Mouse (Mus musculus): ENCODE measurements around the gene Chrna1.

Chrna1 gene

GRCm38 (mm10) chr2:73554389-73554788 lies 25.7 kb downstream of the Chrna1 start:
- DNase-seq: no peak

- no peak for DNase-seq
Observed at GRCm38 (mm10) chr2:73552926-73553325, 27.2 kb downstream of the Chrna1 start.

- DNase-seq: peak; percentile 43
Observed at GRCm38 (mm10) chr2:73550725-73551124, 29.4 kb downstream of the Chrna1 start.

GRCm38 (mm10) chr2:73548542-73548941 lies 31.6 kb downstream of the Chrna1 start:
- DNase-seq: no peak

- DNase-seq: no peak
Observed at GRCm38 (mm10) chr2:73547256-73547655, 32.9 kb downstream of the Chrna1 start.

GRCm38 (mm10) chr2:73545556-73545955 lies 34.6 kb downstream of the Chrna1 start:
- no peak for DNase-seq

- no peak for DNase-seq
Observed at GRCm38 (mm10) chr2:73540450-73541162, 39.5 kb downstream of the Chrna1 start.

GRCm38 (mm10) chr2:73539697-73540096 lies 40.4 kb downstream of the Chrna1 start:
- no peak for DNase-seq

GRCm38 (mm10) chr2:73539141-73539540 lies 41.0 kb downstream of the Chrna1 start:
- DNase-seq: no peak

GRCm38 (mm10) chr2:73538590-73538989 lies 41.5 kb downstream of the Chrna1 start:
- DNase-seq: no peak

GRCm38 (mm10) chr2:73536091-73536783 lies 43.9 kb downstream of the Chrna1 start:
- no peak for DNase-seq

- no peak for DNase-seq
Observed at GRCm38 (mm10) chr2:73534720-73535119, 45.4 kb downstream of the Chrna1 start.

GRCm38 (mm10) chr2:73530487-73530886 lies 49.7 kb downstream of the Chrna1 start:
- no peak for DNase-seq

GRCm38 (mm10) chr2:73529356-73530330 lies 50.5 kb downstream of the Chrna1 start, which contains the start of gene Wipf1:
Gene Wipf1, minus strand, starts transcription at chr2:73529734.
- DNase-seq: peak; percentile 66

GRCm38 (mm10) chr2:73528516-73529355 lies 51.4 kb downstream of the Chrna1 start:
- no peak for DNase-seq

GRCm38 (mm10) chr2:73527956-73528355 lies 52.2 kb downstream of the Chrna1 start:
- DNase-seq: no peak

GRCm38 (mm10) chr2:73526691-73527090 lies 53.4 kb downstream of the Chrna1 start:
- no peak for DNase-seq

GRCm38 (mm10) chr2:73522891-73523290 lies 57.2 kb downstream of the Chrna1 start:
- DNase-seq: no peak

- DNase-seq: no peak
Observed at GRCm38 (mm10) chr2:73522336-73522735, 57.8 kb downstream of the Chrna1 start.

GRCm38 (mm10) chr2:73521737-73522136 lies 58.4 kb downstream of the Chrna1 start:
- DNase-seq: no peak

GRCm38 (mm10) chr2:73518966-73519365 lies 61.2 kb downstream of the Chrna1 start:
- DNase-seq: no peak

GRCm38 (mm10) chr2:73518311-73518710 lies 61.8 kb downstream of the Chrna1 start:
- no peak for DNase-seq

Measured in right cerebral cortex, postnatal 14 days (tissue).